Mouse (Mus musculus) stomach, postnatal 0 days (tissue): Measurements from ENCODE around the gene Rassf8. TPM values are rescaled to one million over a fixed set of nuclear protein-coding genes. Genes with fewer than 3 reads are reported as not detected.

Experiments used
- ATAC-seq: fragments of 200-750 bp; cut with Nextera tagmentation; 2 replicates; pipeline ENCODE4 v1.8.0; 2017; ENCODE audit not compliant: low FRiP score, low TSS enrichment
- DNase-seq: peaks from one replicate; pipeline ENCODE4 v3.0.0-alpha.2; 2016; ENCODE audit warnings: low spot score
- H3K27ac ChIP-seq: fragments of 300-500 bp; sonication (generic); replicated peaks from 2 replicates; pipeline ENCODE4 v1.5.1; 2014; ENCODE audit warnings: mild to moderate bottlenecking, control low read depth
- H3K27me3 ChIP-seq: fragments of 300-500 bp; sonication (generic); 2 replicates; pipeline ENCODE4 v1.6.1; 2014; ENCODE audit warnings: low read length; ENCODE audit not compliant: control insufficient read depth, insufficient read depth
- H3K36me3 ChIP-seq: fragments of 300-500 bp; sonication (generic); 2 replicates; pipeline ENCODE4 v1.6.1; 2014; ENCODE audit warnings: low read length, mixed read lengths; ENCODE audit not compliant: control insufficient read depth, insufficient read depth
- H3K4me1 ChIP-seq: fragments of 300-500 bp; sonication (generic); replicated peaks from 2 replicates; pipeline ENCODE4 v1.6.1; 2014; ENCODE audit warnings: antibody characterized with exemption; ENCODE audit not compliant: control insufficient read depth, insufficient read depth
- H3K4me2 ChIP-seq: fragments of 300-500 bp; sonication (generic); replicated peaks from 2 replicates; pipeline ENCODE4 v1.6.1; 2014; ENCODE audit warnings: low read depth, mild to moderate bottlenecking, control low read depth, moderate library complexity
- H3K4me3 ChIP-seq: fragments of 300-500 bp; sonication (generic); 2 replicates; pipeline ENCODE4 v1.5.1; 2014; ENCODE audit warnings: low read depth, low read length, control low read depth
- H3K9ac ChIP-seq: fragments of 300-500 bp; sonication (generic); 2 replicates; pipeline ENCODE4 v1.6.1; 2014; ENCODE audit warnings: mild to moderate bottlenecking, low read length, control low read depth, mixed read lengths
- H3K9me3 ChIP-seq: fragments of 300-500 bp; sonication (generic); 2 replicates; pipeline ENCODE4 v1.6.1; 2016; ENCODE audit warnings: low read length; ENCODE audit not compliant: control insufficient read depth
- CTCF ChIP-seq: IDR thresholded peaks from 2 replicates; pipeline ENCODE4 v1.5.1; 2016; ENCODE audit warnings: antibody characterized with exemption, low read depth, mild to moderate bottlenecking, moderate library complexity
- EP300 ChIP-seq: optimal IDR thresholded peaks from 2 replicates; pipeline ENCODE3; 2016; ENCODE audit warnings: antibody characterized with exemption
- WGBS: fragments of 180-500 bp; shearing (Covaris S2); extraction: QIAGEN DNeasy Blood & Tissue Kit; methylation state at CpG from one replicate; pipeline ENCODE4 v1.1.7; 2014; 5-methylcytosine and 5-hydroxymethylcytosine counted together
- polyA plus RNA-seq: library from polyadenylated mRNA; unstranded; fragments of >200 nt; fragmentation: Nextera tagmentation; extraction: Ambion mirVana; gene quantifications from 2 replicates; pipeline ENCODE4 v1.2.1, GENCODE M21; 2015

Gene Rassf8
- polyA plus RNA-seq, 1 experiment from 2014 or later: 5.9 TPM

- Histone ChIP-seq H3K4me2 (no peak overlapping the region), H3K4me1 (no peaks in the 10 kb centered on the region), H3K36me3 (no peaks in the 10 kb centered on the region), H3K4me3 (no peak overlapping the region), H3K27me3 (no peaks in the 10 kb centered on the region), H3K9ac (no peak overlapping the region), H3K27ac (no peak overlapping the region), H3K9me3 (no peaks in the 10 kb centered on the region)
- WGBS: 56% methylated on average over 6 of the region's 6 CpGs
- no peak; the same call in 1 of the 2 replicates for ATAC-seq
- no peak for TF ChIP-seq CTCF
- TF ChIP-seq EP300: no peak
- DNase-seq: no peak
These were observed 7.9 kb downstream of the Rassf8 start for GRCm38 (mm10) chr6:145754416-145754815.

- H3K4me1 ChIP-seq: 0 out of 2 replicates have a peak, but pooled peaks cover 6% of the 10 kb centered on the region
- ATAC-seq (no peak), DNase-seq (no peak)
- H3K27ac ChIP-seq: no peak overlapping the region
- TF ChIP-seq EP300 (no peak), CTCF (no peak)
- no peaks in the 10 kb centered on the region for H3K27me3 ChIP-seq
- H3K4me3 ChIP-seq: no peak overlapping the region
- H3K36me3 ChIP-seq: no peaks in the 10 kb centered on the region
- no peak overlapping the region for H3K4me2 ChIP-seq
- 64% methylated on average over 14 of the region's 14 CpGs for WGBS
- no peak overlapping the region for H3K9ac ChIP-seq
- no peaks in the 10 kb centered on the region for H3K9me3 ChIP-seq
These were observed 9.5 kb downstream of the Rassf8 start for GRCm38 (mm10) chr6:145755942-145756639.

DNA sequence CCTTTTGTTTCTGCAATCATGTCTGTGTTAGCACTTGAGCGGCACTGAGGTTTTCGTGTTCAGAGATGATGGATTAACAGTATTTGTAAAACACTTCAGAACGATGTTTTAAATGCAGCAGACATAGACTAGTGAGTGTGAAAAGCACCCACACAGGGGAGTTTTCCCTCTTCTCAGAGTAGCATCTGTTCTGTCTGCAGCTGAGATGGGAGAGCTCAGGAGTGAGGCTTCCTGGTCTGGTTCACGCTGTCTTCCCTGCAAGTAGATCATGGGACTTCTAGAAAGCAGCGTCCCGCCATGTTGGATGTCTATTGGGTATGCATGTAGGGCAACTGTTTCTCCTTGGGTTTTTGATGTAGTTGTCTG lies 10.1 kb downstream of the Rassf8 start:
- Histone ChIP-seq H3K27me3 (no peaks in the 10 kb centered on the region), H3K4me1 (0 out of 2 replicates have a peak, but pooled peaks cover 6% of the 10 kb centered on the region), H3K4me2 (no peak overlapping the region), H3K4me3 (no peak overlapping the region), H3K36me3 (no peaks in the 10 kb centered on the region), H3K9me3 (no peaks in the 10 kb centered on the region), H3K9ac (no peak overlapping the region), H3K27ac (no peak overlapping the region)
- DNase-seq (no peak), ATAC-seq (no peak)
- no peak for TF ChIP-seq CTCF
- TF ChIP-seq EP300: no peak
- 73% methylated on average over 6 of the region's 6 CpGs for WGBS

DNA sequence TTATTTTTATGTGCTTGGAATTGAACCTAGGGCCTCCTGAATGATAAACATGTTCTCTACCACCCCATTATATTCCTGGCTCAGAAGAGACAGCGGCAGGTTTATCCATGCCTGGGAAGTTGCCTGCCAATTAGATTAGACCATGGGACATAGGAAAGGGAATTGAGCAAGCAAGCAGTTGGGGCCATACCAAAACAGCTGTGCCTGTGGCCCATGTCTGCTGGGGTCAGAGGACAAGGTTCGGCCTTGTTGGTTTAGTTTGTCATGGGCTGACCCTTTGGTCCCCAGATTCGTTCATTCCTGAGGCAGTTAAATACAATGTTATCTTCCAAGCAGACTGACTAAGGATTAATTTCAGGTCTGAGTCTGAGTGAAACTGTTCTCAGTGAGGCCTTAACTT lies 10.8 kb downstream of the Rassf8 start:
- Histone ChIP-seq H3K9me3 (no peaks in the 10 kb centered on the region), H3K4me2 (no peak overlapping the region), H3K4me1 (0 out of 2 replicates have a peak, but pooled peaks cover 6% of the 10 kb centered on the region), H3K27me3 (no peaks in the 10 kb centered on the region), H3K36me3 (no peaks in the 10 kb centered on the region), H3K27ac (no peak overlapping the region), H3K9ac (no peak overlapping the region), H3K4me3 (no peak overlapping the region)
- DNase-seq (no peak), ATAC-seq (no peak)
- 70% methylated on average over 3 of the region's 3 CpGs for WGBS
- TF ChIP-seq CTCF: no peak
- no peak for TF ChIP-seq EP300

DNA sequence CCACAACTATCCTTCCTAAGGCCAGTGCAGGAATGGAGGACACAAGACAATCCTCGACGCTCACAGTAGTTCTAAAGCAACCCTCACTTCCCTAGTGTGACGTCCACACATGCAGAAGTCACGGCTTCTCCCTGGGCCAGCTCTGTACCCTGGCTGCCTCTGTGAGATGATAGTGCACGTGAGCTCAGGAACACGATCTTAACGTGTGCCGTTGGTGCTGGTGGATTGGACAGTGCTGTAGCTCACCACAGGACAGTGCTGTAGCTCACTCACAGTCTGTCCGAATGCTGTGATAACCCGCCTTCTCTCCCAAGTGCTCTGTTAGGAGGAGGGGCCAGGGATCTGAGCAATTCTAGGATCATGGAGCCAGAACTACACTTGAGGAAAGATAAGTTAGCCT lies 12.1 kb downstream of the Rassf8 start:
- Histone ChIP-seq H3K4me1 (peaks cover 11% of the 10 kb centered on the region; the same call in 1 of the 2 replicates), H3K4me2 (no peak overlapping the region), H3K27me3 (no peaks in the 10 kb centered on the region), H3K4me3 (no peak overlapping the region), H3K36me3 (no peaks in the 10 kb centered on the region), H3K27ac (no peak overlapping the region), H3K9ac (no peak overlapping the region), H3K9me3 (no peaks in the 10 kb centered on the region)
- TF ChIP-seq CTCF: no peak
- no peak for TF ChIP-seq EP300
- no peak for ATAC-seq
- 69% methylated on average over 10 of the region's 10 CpGs for WGBS
- no peak for DNase-seq

DNA sequence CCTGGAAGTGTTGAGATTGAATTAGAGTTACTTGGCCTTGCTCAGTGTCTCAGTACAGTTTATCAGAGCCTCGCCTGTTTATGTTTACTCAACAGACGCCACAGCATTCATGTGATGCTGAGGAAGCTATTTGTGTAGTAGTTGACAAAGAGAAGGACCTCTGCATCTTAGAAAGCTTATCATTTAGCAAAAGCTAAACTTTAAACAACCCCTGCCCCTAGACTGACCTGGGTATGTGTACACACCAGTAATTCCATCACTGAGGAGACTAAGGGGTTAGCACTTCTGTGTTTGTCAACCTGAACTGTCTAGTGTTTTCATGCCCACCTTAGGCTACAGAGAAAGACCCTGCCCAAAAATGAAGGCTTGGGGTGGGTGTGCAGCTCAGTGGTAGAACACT lies 12.9 kb downstream of the Rassf8 start:
- no peak for DNase-seq
- ATAC-seq: no peak
- no peak overlapping the region for H3K9ac ChIP-seq
- 41% methylated on average over 2 of the region's 2 CpGs for WGBS
- no peaks in the 10 kb centered on the region for H3K9me3 ChIP-seq
- H3K4me1 ChIP-seq: peaks cover 11% of the 10 kb centered on the region; the same call in 1 of the 2 replicates
- no peak overlapping the region for H3K27ac ChIP-seq
- no peak overlapping the region for H3K4me2 ChIP-seq
- H3K36me3 ChIP-seq: no peaks in the 10 kb centered on the region
- H3K4me3 ChIP-seq: no peak overlapping the region
- TF ChIP-seq CTCF (no peak), EP300 (no peak)
- no peaks in the 10 kb centered on the region for H3K27me3 ChIP-seq
